Mouse (Mus musculus) midbrain, embryonic 13.5 days (tissue): ENCODE measurements around the gene Bco1. TPM values are rescaled to one million over a fixed set of nuclear protein-coding genes. Genes with fewer than 3 reads are reported as not detected.

Experiments
- ATAC-seq: fragments of 200-750 bp; cut with Nextera tagmentation; 2 replicates; pipeline ENCODE4 v1.8.0; 2017; ENCODE audit warnings: mild to moderate bottlenecking, moderate TSS enrichment, moderate library complexity
- H3K27ac ChIP-seq: fragments of 300-500 bp; sonication (generic); 2 replicates; pipeline ENCODE4 v1.5.1; 2015; ENCODE audit warnings: inconsistent platforms, mild to moderate bottlenecking, moderate library complexity
- H3K27me3 ChIP-seq: fragments of 300-500 bp; sonication (generic); 2 replicates; pipeline ENCODE4 v1.6.1; 2015; ENCODE audit warnings: mild to moderate bottlenecking, inconsistent platforms
- H3K36me3 ChIP-seq: fragments of 300-500 bp; sonication (generic); 2 replicates; pipeline ENCODE4 v1.6.1; 2015; ENCODE audit warnings: mild to moderate bottlenecking, inconsistent platforms
- H3K4me1 ChIP-seq: fragments of 300-500 bp; sonication (generic); replicated peaks from 2 replicates; pipeline ENCODE4 v1.6.1; 2015; ENCODE audit warnings: inconsistent platforms
- H3K4me2 ChIP-seq: fragments of 300-500 bp; sonication (generic); replicated peaks from 2 replicates; pipeline ENCODE4 v1.6.1; 2015; ENCODE audit warnings: moderate library complexity, mild to moderate bottlenecking, inconsistent platforms
- H3K4me3 ChIP-seq: fragments of 300-500 bp; sonication (generic); replicated peaks from 2 replicates; pipeline ENCODE4 v1.5.1; 2015; ENCODE audit warnings: mild to moderate bottlenecking, inconsistent platforms
- H3K9ac ChIP-seq: fragments of 300-500 bp; sonication (generic); replicated peaks from 2 replicates; pipeline ENCODE4 v1.6.1; 2015; ENCODE audit warnings: mild to moderate bottlenecking, inconsistent platforms
- H3K9me3 ChIP-seq: fragments of 300-500 bp; sonication (generic); 2 replicates; pipeline ENCODE4 v1.6.1; 2016; ENCODE audit warnings: mild to moderate bottlenecking, inconsistent platforms
- WGBS: fragments of 180-500 bp; shearing (Covaris S2); methylation state at CpG from one replicate; pipeline ENCODE4 v1.1.7; 2015; 5-methylcytosine and 5-hydroxymethylcytosine counted together
- polyA plus RNA-seq: library from polyadenylated mRNA; unstranded; fragments of >200 nt; fragmentation: Nextera tagmentation; extraction: Ambion mirVana; gene quantifications from 2 replicates; pipeline ENCODE4 v1.2.1, GENCODE M21; 2015

The Bco1 gene
- polyA plus RNA-seq, 1 experiment from 2014 or later = 0.13 TPM

- no peak for ATAC-seq
- WGBS = 86% methylated on average over 13 of the region's 13 CpGs
- H3K4me3 ChIP-seq = no peak overlapping the region
Measured at GRCm38 (mm10) chr8:117068294-117068693, 27.4 kb upstream of the Bco1 start.

GRCm38 (mm10) chr8:117069708-117070107 lies 25.9 kb upstream of the Bco1 start:
- no peaks in the 10 kb centered on the region for H3K27me3 ChIP-seq
- no peaks in the 10 kb centered on the region for H3K4me1 ChIP-seq
- H3K9ac ChIP-seq = no peak overlapping the region
- no peak overlapping the region for H3K4me3 ChIP-seq
- no peak overlapping the region for H3K27ac ChIP-seq
- no peaks in the 10 kb centered on the region for H3K9me3 ChIP-seq
- 91% methylated on average over 1 of the region's 1 CpGs for WGBS
- H3K36me3 ChIP-seq = no peaks in the 10 kb centered on the region
- no peak for ATAC-seq
- H3K4me2 ChIP-seq = no peak overlapping the region

More at GRCm38 (mm10) chr8:117068294-117068693, 27.4 kb upstream of the Bco1 start:
- Histone ChIP-seq H3K9ac (no peak overlapping the region), H3K4me2 (no peak overlapping the region), H3K27me3 (no peaks in the 10 kb centered on the region), H3K9me3 (no peaks in the 10 kb centered on the region), H3K4me1 (no peaks in the 10 kb centered on the region), H3K36me3 (no peaks in the 10 kb centered on the region), H3K27ac (no peak overlapping the region)

- H3K9me3 ChIP-seq = no peaks in the 10 kb centered on the region
- H3K4me3 ChIP-seq = no peak overlapping the region
- WGBS = 75% methylated on average over 10 of the region's 10 CpGs
- H3K4me1 ChIP-seq = no peaks in the 10 kb centered on the region
- ATAC-seq = no peak
- H3K4me2 ChIP-seq = no peak overlapping the region
- no peak overlapping the region for H3K27ac ChIP-seq
- H3K9ac ChIP-seq = no peak overlapping the region
- H3K36me3 ChIP-seq = no peaks in the 10 kb centered on the region
- no peaks in the 10 kb centered on the region for H3K27me3 ChIP-seq
Measured at GRCm38 (mm10) chr8:117074350-117075182, 21.1 kb upstream of the Bco1 start.

- H3K4me3 ChIP-seq = no peak overlapping the region
- ATAC-seq = no peak
- no peaks in the 10 kb centered on the region for H3K9me3 ChIP-seq
- H3K4me1 ChIP-seq = no peaks in the 10 kb centered on the region
- H3K36me3 ChIP-seq = no peaks in the 10 kb centered on the region
- H3K9ac ChIP-seq = no peak overlapping the region
- no peak overlapping the region for H3K27ac ChIP-seq
- no peaks in the 10 kb centered on the region for H3K27me3 ChIP-seq
- WGBS = 86% methylated on average over 7 of the region's 7 CpGs
- no peak overlapping the region for H3K4me2 ChIP-seq
Measured at GRCm38 (mm10) chr8:117078367-117078926, 17.2 kb upstream of the Bco1 start.

- H3K4me3 ChIP-seq = no peak overlapping the region
- H3K9ac ChIP-seq = no peak overlapping the region
- no peaks in the 10 kb centered on the region for H3K27me3 ChIP-seq
- no peaks in the 10 kb centered on the region for H3K9me3 ChIP-seq
- 87% methylated on average over 14 of the region's 14 CpGs for WGBS
- H3K4me2 ChIP-seq = no peak overlapping the region
- no peak overlapping the region for H3K27ac ChIP-seq
- H3K36me3 ChIP-seq = no peaks in the 10 kb centered on the region
- H3K4me1 ChIP-seq = no peaks in the 10 kb centered on the region
- no peak for ATAC-seq
Measured at GRCm38 (mm10) chr8:117079652-117080051, 16.0 kb upstream of the Bco1 start.

GRCm38 (mm10) chr8:117082399-117082872 lies 13.2 kb upstream of the Bco1 start, which contains the start of gene Pkd1l2:
TSS of gene Pkd1l2 (minus strand) at chr8:117082449.
- Histone ChIP-seq H3K9me3 (no peaks in the 10 kb centered on the region), H3K27ac (no peak within 1 kb of the TSS), H3K4me2 (no peak within 1 kb of the TSS), H3K4me1 (no peaks in the 10 kb centered on the region), H3K27me3 (no peaks in the 10 kb centered on the region), H3K4me3 (no peak within 1 kb of the TSS), H3K36me3 (no peaks in the 10 kb centered on the region), H3K9ac (no peak within 1 kb of the TSS)
- 87% methylated on average over 8 of the region's 8 CpGs for WGBS
- ATAC-seq = no peak

- no peak overlapping the region for H3K9ac ChIP-seq
- H3K4me1 ChIP-seq = no peaks in the 10 kb centered on the region
- H3K9me3 ChIP-seq = no peaks in the 10 kb centered on the region
- H3K36me3 ChIP-seq = no peaks in the 10 kb centered on the region
- H3K27ac ChIP-seq = no peak overlapping the region
- H3K27me3 ChIP-seq = no peaks in the 10 kb centered on the region
- WGBS = 83% methylated on average over 9 of the region's 9 CpGs
- H3K4me3 ChIP-seq = no peak overlapping the region
- no peak overlapping the region for H3K4me2 ChIP-seq
- ATAC-seq = no peak
Measured at GRCm38 (mm10) chr8:117082947-117083559, 12.6 kb upstream of the Bco1 start.

GRCm38 (mm10) chr8:117085521-117085920 lies 10.1 kb upstream of the Bco1 start:
- Histone ChIP-seq H3K9ac (no peak overlapping the region), H3K9me3 (no peaks in the 10 kb centered on the region), H3K4me3 (no peak overlapping the region), H3K27me3 (no peaks in the 10 kb centered on the region), H3K27ac (no peak overlapping the region), H3K4me1 (no peaks in the 10 kb centered on the region), H3K36me3 (no peaks in the 10 kb centered on the region), H3K4me2 (no peak overlapping the region)
- 69% methylated on average over 8 of the region's 8 CpGs for WGBS
- no peak for ATAC-seq

GRCm38 (mm10) chr8:117087036-117087435 lies 8.6 kb upstream of the Bco1 start:
- Histone ChIP-seq H3K27ac (no peak overlapping the region), H3K4me2 (no peak overlapping the region), H3K36me3 (no peaks in the 10 kb centered on the region), H3K4me1 (no peaks in the 10 kb centered on the region), H3K9me3 (no peaks in the 10 kb centered on the region), H3K9ac (no peak overlapping the region), H3K4me3 (no peak overlapping the region), H3K27me3 (no peaks in the 10 kb centered on the region)
- no peak for ATAC-seq

GRCm38 (mm10) chr8:117089802-117090201 lies 5.9 kb upstream of the Bco1 start:
- WGBS = 97% methylated on average over 4 of the region's 4 CpGs
- H3K4me2 ChIP-seq = no peak overlapping the region
- no peak overlapping the region for H3K4me3 ChIP-seq
- H3K4me1 ChIP-seq = no peaks in the 10 kb centered on the region
- H3K27ac ChIP-seq = no peak overlapping the region
- no peak for ATAC-seq
- no peaks in the 10 kb centered on the region for H3K9me3 ChIP-seq
- no peak overlapping the region for H3K9ac ChIP-seq
- H3K36me3 ChIP-seq = no peaks in the 10 kb centered on the region
- H3K27me3 ChIP-seq = no peaks in the 10 kb centered on the region

- no peaks in the 10 kb centered on the region for H3K36me3 ChIP-seq
- H3K27me3 ChIP-seq = no peaks in the 10 kb centered on the region
- no peak for ATAC-seq
- H3K4me3 ChIP-seq = no peak overlapping the region
- no peak overlapping the region for H3K9ac ChIP-seq
- 78% methylated on average over 5 of the region's 5 CpGs for WGBS
- peaks cover 9% of the 10 kb centered on the region for H3K4me1 ChIP-seq
- H3K9me3 ChIP-seq = no peaks in the 10 kb centered on the region
- no peak overlapping the region for H3K27ac ChIP-seq
- no peak overlapping the region for H3K4me2 ChIP-seq
Measured at GRCm38 (mm10) chr8:117094053-117094452, 1.6 kb upstream of the Bco1 start.

GRCm38 (mm10) chr8:117097051-117097563 lies 1.5 kb downstream of the Bco1 start:
- peaks cover 7% of the 10 kb centered on the region; the same call in 1 of the 2 replicates for H3K9me3 ChIP-seq
- 74% methylated on average over 10 of the region's 10 CpGs for WGBS
- H3K36me3 ChIP-seq = no peaks in the 10 kb centered on the region
- no peak overlapping the region for H3K9ac ChIP-seq
- H3K4me3 ChIP-seq = no peak overlapping the region
- ATAC-seq = no peak
- no peaks in the 10 kb centered on the region for H3K27me3 ChIP-seq
- H3K27ac ChIP-seq = no peak overlapping the region
- H3K4me1 ChIP-seq = peaks cover 9% of the 10 kb centered on the region
- no peak overlapping the region for H3K4me2 ChIP-seq
